Mouse (Mus musculus): ENCODE measurements around the gene 2010111I01Rik.

DNA sequence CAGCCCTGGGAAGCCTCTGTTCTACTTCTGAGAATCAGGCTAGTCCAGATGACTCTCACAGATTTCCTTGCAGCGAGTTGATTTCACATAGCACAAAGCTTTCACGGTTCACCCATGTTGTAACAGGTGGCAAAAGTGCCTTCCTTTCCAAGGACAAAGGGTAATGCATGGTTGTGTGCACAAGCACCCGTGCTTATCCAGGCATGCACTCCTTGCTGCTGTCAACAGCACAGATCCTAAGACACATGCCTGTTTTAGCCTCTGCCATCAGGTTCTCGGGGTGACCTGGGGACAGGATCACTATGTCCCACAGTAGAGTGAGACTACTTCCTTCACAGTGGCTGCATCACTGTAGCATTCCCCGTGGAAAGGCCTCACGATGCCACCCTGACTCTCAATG is 351.1 kb downstream of the 2010111I01Rik start:
- TF ChIP-seq CTCF (IDR thresholded peaks at IDR 0.05; ENCODE audit: low read depth) (no peak), EP300 (IDR thresholded peaks at IDR 0.05; ENCODE audit: low read depth) (no peak)

All from liver, embryonic 14.5 days (tissue).